Mouse (Mus musculus): ENCODE measurements at regions not wholly inside any gene's neighbourhood (a gene's known extent, or its start where the extent isn't known, plus 50 kb on each side); places are given as distances from the start of the nearest gene placed in this dataset.

GRCm38 (mm10) chr13:28545797-28546196 lies 288.5 kb downstream of the Gm11361 start:
- TF ChIP-seq CTCF (IDR thresholded peaks at IDR 0.05; ENCODE audit: low read depth): no peak
- TF ChIP-seq EP300 (optimal IDR thresholded peaks at IDR 0.05): no peak
